Mouse (Mus musculus) 3T3-L1 (cell line): Measurements from ENCODE around the gene Pias1.

Experiments used
- DNase-seq: peaks from one replicate; pipeline ENCODE4 v3.0.0-alpha.2; 2015; ENCODE audit warnings: low read depth, low spot score

Pias1 gene

GRCm38 (mm10) chr9:62987824-62988223 lies at the start of gene Pias1:
Gene Pias1, minus strand, starts transcription at chr9:62987924.
- no peak for DNase-seq

GRCm38 (mm10) chr9:63035431-63035830 lies 47.7 kb upstream of the Pias1 start:
- no peak for DNase-seq

- peak; percentile 83 for DNase-seq
Observed at GRCm38 (mm10) chr9:63031011-63031782, 43.5 kb upstream of the Pias1 start.

- no peak for DNase-seq
Observed at GRCm38 (mm10) chr9:63022486-63022885, 34.8 kb upstream of the Pias1 start.

- no peak for DNase-seq
Observed at GRCm38 (mm10) chr9:63007371-63007770, 19.6 kb upstream of the Pias1 start.

- no peak for DNase-seq
Observed at GRCm38 (mm10) chr9:63006081-63006820, 18.5 kb upstream of the Pias1 start.

GRCm38 (mm10) chr9:62998561-62998960 lies 10.8 kb upstream of the Pias1 start:
- no peak for DNase-seq

- no peak for DNase-seq
Observed at GRCm38 (mm10) chr9:62997626-62998025, 9.9 kb upstream of the Pias1 start.

GRCm38 (mm10) chr9:62995186-62995585 lies 7.5 kb upstream of the Pias1 start:
- no peak for DNase-seq

GRCm38 (mm10) chr9:62990134-62990533 lies 2.4 kb upstream of the Pias1 start:
- DNase-seq, result no peak

- peak; percentile 90 for DNase-seq
Observed at GRCm38 (mm10) chr9:62980777-62981202, 6.9 kb downstream of the Pias1 start.

GRCm38 (mm10) chr9:62980162-62980776 lies 7.5 kb downstream of the Pias1 start:
- peak; percentile 16 for DNase-seq

GRCm38 (mm10) chr9:62979461-62980161 lies 8.1 kb downstream of the Pias1 start:
- peak; percentile 12 for DNase-seq

- DNase-seq, result no peak
Observed at GRCm38 (mm10) chr9:62977152-62977551, 10.6 kb downstream of the Pias1 start.

- no peak for DNase-seq
Observed at GRCm38 (mm10) chr9:62975830-62976229, 11.9 kb downstream of the Pias1 start.

- DNase-seq, result peak; percentile 64
Observed at GRCm38 (mm10) chr9:62974439-62974838, 13.3 kb downstream of the Pias1 start.

- DNase-seq, result peak; percentile 77
Observed at GRCm38 (mm10) chr9:62972073-62972745, 15.5 kb downstream of the Pias1 start.

- no peak for DNase-seq
Observed at GRCm38 (mm10) chr9:62970345-62970744, 17.4 kb downstream of the Pias1 start.

- DNase-seq, result no peak
Observed at GRCm38 (mm10) chr9:62966018-62966417, 21.7 kb downstream of the Pias1 start.

- DNase-seq, result no peak
Observed at GRCm38 (mm10) chr9:62952713-62953112, 35.0 kb downstream of the Pias1 start.

- DNase-seq, result no peak
Observed at GRCm38 (mm10) chr9:62945346-62945745, 42.4 kb downstream of the Pias1 start.
